Mouse (Mus musculus) adrenal gland, adult 2 months (tissue): ENCODE measurements around the gene Elmo2. TPM values are rescaled to one million over a fixed set of nuclear protein-coding genes. Genes with fewer than 3 reads are reported as not detected.
A peak's percentile ranks its signal among the peaks of the same experiment; 100 is the strongest.

Source experiments
- DNase-seq: peaks from one replicate; pipeline ENCODE4 v3.0.0; 2021
- polyA plus RNA-seq: library from polyadenylated mRNA; depleted of rRNA; stranded (reverse); fragments of >200 nt; gene quantifications from 2 replicates; pipeline ENCODE4 v1.2.3, GENCODE M21; 2012
- total RNA-seq, 2 experiments: library from RNA; stranded (reverse); gene quantifications; 2 replicates each; pipeline ENCODE4 v1.2.3; 2021

The Elmo2 gene
- total and polyA plus RNA-seq, 3 experiments = 19.8 to 58.8 (median 31.4) TPM

- no peak for DNase-seq
These were observed 2.4 kb downstream of the Elmo2 start for GRCm38 (mm10) chr2:165323928-165324327.

- DNase-seq = no peak
These were observed 2.8 kb downstream of the Elmo2 start for GRCm38 (mm10) chr2:165323484-165323883.

- no peak for DNase-seq
These were observed 4.1 kb downstream of the Elmo2 start for GRCm38 (mm10) chr2:165321981-165322735.

GRCm38 (mm10) chr2:165321381-165321888 is 4.8 kb downstream of the Elmo2 start:
- DNase-seq = no peak

- peak; percentile 43 for DNase-seq
These were observed 5.6 kb downstream of the Elmo2 start for GRCm38 (mm10) chr2:165320531-165321150.

GRCm38 (mm10) chr2:165319503-165319902 is 6.8 kb downstream of the Elmo2 start:
- no peak for DNase-seq

GRCm38 (mm10) chr2:165318941-165319340 is 7.3 kb downstream of the Elmo2 start:
- DNase-seq = no peak

GRCm38 (mm10) chr2:165317621-165318263 is 8.5 kb downstream of the Elmo2 start:
- DNase-seq = no peak

- peak; percentile 57 for DNase-seq
These were observed 9.3 kb downstream of the Elmo2 start for GRCm38 (mm10) chr2:165316837-165317473.

- no peak for DNase-seq
These were observed 10.1 kb downstream of the Elmo2 start for GRCm38 (mm10) chr2:165316204-165316603.

GRCm38 (mm10) chr2:165314197-165314596 is 12.1 kb downstream of the Elmo2 start:
- no peak for DNase-seq

- no peak for DNase-seq
These were observed 13.9 kb downstream of the Elmo2 start for GRCm38 (mm10) chr2:165312381-165312780.

GRCm38 (mm10) chr2:165311577-165311976 is 14.7 kb downstream of the Elmo2 start:
- DNase-seq = no peak

- no peak for DNase-seq
These were observed 15.4 kb downstream of the Elmo2 start for GRCm38 (mm10) chr2:165310818-165311425.

GRCm38 (mm10) chr2:165307801-165308200 is 18.5 kb downstream of the Elmo2 start:
- no peak for DNase-seq

GRCm38 (mm10) chr2:165305438-165305837 is 20.8 kb downstream of the Elmo2 start:
- no peak for DNase-seq

GRCm38 (mm10) chr2:165304819-165305218 is 21.5 kb downstream of the Elmo2 start:
- DNase-seq = no peak

- no peak for DNase-seq
These were observed 22.8 kb downstream of the Elmo2 start for GRCm38 (mm10) chr2:165303354-165304012.

GRCm38 (mm10) chr2:165301409-165301808 is 24.9 kb downstream of the Elmo2 start:
- DNase-seq = no peak

- DNase-seq = no peak
These were observed 25.4 kb downstream of the Elmo2 start for GRCm38 (mm10) chr2:165300885-165301284.

- no peak for DNase-seq
These were observed 25.9 kb downstream of the Elmo2 start for GRCm38 (mm10) chr2:165300424-165300823.
